Mouse (Mus musculus) heart, embryonic 11.5 days (tissue): ENCODE data around the gene Rab22a. TPM values are rescaled to one million over a fixed set of nuclear protein-coding genes. Genes with fewer than 3 reads are reported as not detected.
A peak's percentile ranks its signal among the peaks of the same experiment; 100 is the strongest.

Experiments
- ATAC-seq: fragments of 200-750 bp; cut with Nextera tagmentation; replicated peaks from 2 replicates; pipeline ENCODE4 v1.8.0; 2017; ENCODE audit warnings: moderate library complexity; ENCODE audit not compliant: insufficient number of reproducible peaks, low FRiP score, low TSS enrichment
- H3K27ac ChIP-seq: fragments of 300-500 bp; sonication (generic); 2 replicates; pipeline ENCODE4 v1.5.1; 2014; ENCODE audit warnings: mild to moderate bottlenecking, low read depth, low read length
- H3K27me3 ChIP-seq: fragments of 300-500 bp; sonication (generic); 2 replicates; pipeline ENCODE4 v1.6.1; 2014; ENCODE audit warnings: mild to moderate bottlenecking, low read length, mixed read lengths; ENCODE audit not compliant: control insufficient read depth, insufficient read depth
- H3K36me3 ChIP-seq: fragments of 300-500 bp; sonication (generic); 2 replicates; pipeline ENCODE4 v1.6.1; 2014; ENCODE audit warnings: mild to moderate bottlenecking, low read length, moderate library complexity, mixed read lengths; ENCODE audit not compliant: control insufficient read depth, insufficient read depth
- H3K4me1 ChIP-seq: fragments of 300-500 bp; sonication (generic); 2 replicates; pipeline ENCODE4 v1.6.1; 2014; ENCODE audit warnings: low read length; ENCODE audit not compliant: control insufficient read depth, insufficient read depth
- H3K4me2 ChIP-seq: fragments of 300-500 bp; sonication (generic); 2 replicates; pipeline ENCODE4 v1.6.1; 2014; ENCODE audit warnings: mild to moderate bottlenecking, moderate library complexity
- H3K4me3 ChIP-seq: fragments of 300-500 bp; sonication (generic); 2 replicates; pipeline ENCODE4 v1.5.1; 2014; ENCODE audit warnings: low read depth, low read length
- H3K9ac ChIP-seq: fragments of 300-500 bp; sonication (generic); 2 replicates; pipeline ENCODE4 v1.6.1; 2014; ENCODE audit warnings: mild to moderate bottlenecking, low read depth, low read length, moderate library complexity
- H3K9me3 ChIP-seq: fragments of 300-500 bp; sonication (generic); replicated peaks from 2 replicates; pipeline ENCODE4 v1.6.1; 2016; ENCODE audit warnings: low read length; ENCODE audit not compliant: control insufficient read depth
- WGBS: fragments of 180-500 bp; shearing (Covaris S2); extraction: QIAGEN DNeasy Blood & Tissue Kit; methylation state at CpG from one replicate; pipeline ENCODE4 v1.1.7; 2014; ENCODE audit not compliant: insufficient replicate concordance; 5-methylcytosine and 5-hydroxymethylcytosine counted together
- polyA plus RNA-seq: library from polyadenylated mRNA; unstranded; fragments of >200 nt; fragmentation: Nextera tagmentation; extraction: Ambion mirVana; gene quantifications from 2 replicates; pipeline ENCODE4 v1.2.1, GENCODE M21; 2014

The Rab22a gene
- polyA plus RNA-seq, 1 experiment from 2014 or later = 30.6 TPM

GRCm38 (mm10) chr2:173659926-173660684 lies 545 bp downstream of the Rab22a start:
- Histone ChIP-seq H3K27ac (peak overlapping the region; percentile 67; the same call in 1 of the 2 replicates), H3K36me3 (peaks cover 14% of the 10 kb centered on the region), H3K4me3 (peak overlapping the region; percentile 99), H3K9ac (peak overlapping the region; percentile 99), H3K4me1 (peaks cover 16% of the 10 kb centered on the region), H3K9me3 (no peaks in the 10 kb centered on the region), H3K27me3 (no peaks in the 10 kb centered on the region), H3K4me2 (peak overlapping the region; percentile 87)
- peak; percentile 0; the same call in 1 of the 2 replicates for ATAC-seq
- WGBS = under 1% methylated on average over 52 of the region's 52 CpGs

DNA sequence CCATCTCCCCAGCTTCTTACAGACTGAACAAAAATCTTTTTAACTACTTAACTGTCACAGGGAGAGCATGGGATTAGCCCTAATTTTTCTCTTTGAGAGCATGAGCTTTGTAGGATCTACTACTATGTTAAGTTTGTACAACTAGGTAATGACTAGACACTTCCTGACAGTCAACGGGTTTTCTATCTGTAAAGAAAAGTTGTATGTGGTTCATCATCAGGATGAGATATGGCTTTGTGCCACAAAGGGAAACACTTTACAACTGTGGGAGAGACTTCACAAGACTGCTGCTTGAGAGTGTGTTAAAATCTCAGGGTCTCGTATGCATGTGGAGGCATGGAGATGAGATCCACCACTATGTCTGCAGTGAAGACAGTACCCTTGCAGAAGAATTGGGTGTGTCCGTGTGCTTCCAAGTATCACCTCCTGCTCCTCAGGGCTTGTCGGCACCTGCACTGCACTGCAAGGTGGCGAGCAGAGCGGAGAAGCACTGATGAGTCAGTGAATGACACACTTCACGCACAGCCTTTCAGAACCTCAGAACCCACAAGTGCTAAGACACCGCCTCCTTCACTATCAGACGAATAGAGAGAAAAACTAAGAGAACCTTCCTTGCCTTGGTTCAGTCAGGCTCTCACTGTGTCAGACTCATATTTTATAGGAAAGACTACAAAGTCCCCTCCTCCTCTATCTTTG lies 2.8 kb downstream of the Rab22a start:
- Histone ChIP-seq H3K9ac (no peak overlapping the region), H3K36me3 (peaks cover 18% of the 10 kb centered on the region), H3K27me3 (no peaks in the 10 kb centered on the region), H3K4me2 (no peak overlapping the region), H3K4me1 (peaks cover 15% of the 10 kb centered on the region), H3K9me3 (no peaks in the 10 kb centered on the region), H3K27ac (no peak overlapping the region), H3K4me3 (no peak overlapping the region)
- WGBS = 83% methylated on average over 9 of the region's 9 CpGs
- no peak for ATAC-seq

DNA sequence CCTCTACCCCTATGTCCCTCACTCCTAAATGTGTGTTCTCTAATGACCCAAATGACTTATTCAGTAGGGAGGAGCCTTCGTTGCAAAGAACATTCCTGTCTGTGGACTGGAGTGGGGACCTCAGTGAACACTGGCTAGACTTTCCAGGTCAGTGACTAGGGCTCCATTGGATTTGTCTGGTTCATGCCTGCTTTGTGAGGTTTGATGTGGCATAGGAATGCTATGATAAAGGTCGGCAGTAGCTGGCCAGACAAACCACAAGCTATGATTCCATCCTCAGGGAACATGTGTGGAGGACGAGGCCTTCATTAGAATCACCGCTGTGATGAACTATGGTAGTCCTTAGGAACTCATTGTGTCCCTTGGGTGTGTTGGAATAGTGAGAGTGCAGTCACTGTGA lies 5.2 kb downstream of the Rab22a start:
- H3K27ac ChIP-seq = no peak overlapping the region
- no peak overlapping the region for H3K9ac ChIP-seq
- no peaks in the 10 kb centered on the region for H3K27me3 ChIP-seq
- no peak for ATAC-seq
- peaks cover 7% of the 10 kb centered on the region; the same call in 1 of the 2 replicates for H3K4me1 ChIP-seq
- H3K36me3 ChIP-seq = peaks cover 18% of the 10 kb centered on the region
- H3K4me3 ChIP-seq = no peak overlapping the region
- 87% methylated on average over 4 of the region's 4 CpGs for WGBS
- no peak overlapping the region for H3K4me2 ChIP-seq
- H3K9me3 ChIP-seq = no peaks in the 10 kb centered on the region

DNA sequence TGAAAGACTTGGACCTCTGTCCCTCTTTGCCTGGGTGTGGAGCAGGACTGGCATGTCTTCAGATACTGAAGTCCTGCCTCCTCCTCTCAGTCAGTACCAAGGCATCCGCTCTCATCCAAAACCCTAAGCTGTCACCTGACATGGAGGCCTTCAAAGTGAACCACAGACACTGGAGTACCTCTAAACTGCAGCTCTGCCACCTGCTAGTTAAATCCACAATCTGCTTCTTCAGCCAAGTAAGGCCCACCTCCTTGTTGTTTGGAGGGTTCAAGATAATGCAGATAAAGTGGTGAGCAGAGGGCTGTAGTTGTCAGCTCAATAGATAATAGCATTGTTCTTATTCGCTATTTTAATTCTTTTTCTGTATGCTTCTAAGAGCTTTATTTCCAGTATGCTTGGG lies 5.7 kb downstream of the Rab22a start:
- WGBS = 63% methylated on average over 2 of the region's 2 CpGs
- Histone ChIP-seq H3K4me2 (no peak overlapping the region), H3K27ac (no peak overlapping the region), H3K4me1 (peaks cover 10% of the 10 kb centered on the region), H3K9ac (no peak overlapping the region), H3K36me3 (peaks cover 18% of the 10 kb centered on the region), H3K4me3 (no peak overlapping the region), H3K9me3 (no peaks in the 10 kb centered on the region), H3K27me3 (no peaks in the 10 kb centered on the region)
- ATAC-seq = no peak

DNA sequence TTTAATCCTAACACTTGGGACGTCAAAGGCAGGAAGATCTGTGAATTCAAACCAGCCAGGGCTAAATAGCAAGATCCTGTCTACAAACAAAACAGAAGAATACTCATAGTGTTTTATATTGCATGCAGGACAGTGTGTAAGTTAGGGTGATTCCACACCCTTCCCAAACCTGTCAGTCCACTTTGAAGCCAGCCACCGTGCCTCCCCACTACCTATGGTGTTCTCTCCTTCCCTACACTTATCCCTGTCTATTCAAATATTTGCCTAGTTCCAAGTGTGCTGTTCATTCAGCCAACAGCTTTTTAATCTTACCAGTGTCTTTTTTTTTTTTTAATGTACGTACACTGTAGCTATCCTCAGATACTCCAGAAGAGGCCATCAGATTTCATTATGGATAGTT lies 7.3 kb downstream of the Rab22a start:
- Histone ChIP-seq H3K9ac (no peak overlapping the region), H3K9me3 (no peaks in the 10 kb centered on the region), H3K4me2 (no peak overlapping the region), H3K27ac (no peak overlapping the region), H3K4me3 (no peak overlapping the region), H3K36me3 (peaks cover 14% of the 10 kb centered on the region), H3K27me3 (no peaks in the 10 kb centered on the region), H3K4me1 (peaks cover 14% of the 10 kb centered on the region)
- ATAC-seq = no peak
- WGBS = 84% methylated on average over 3 of the region's 3 CpGs

DNA sequence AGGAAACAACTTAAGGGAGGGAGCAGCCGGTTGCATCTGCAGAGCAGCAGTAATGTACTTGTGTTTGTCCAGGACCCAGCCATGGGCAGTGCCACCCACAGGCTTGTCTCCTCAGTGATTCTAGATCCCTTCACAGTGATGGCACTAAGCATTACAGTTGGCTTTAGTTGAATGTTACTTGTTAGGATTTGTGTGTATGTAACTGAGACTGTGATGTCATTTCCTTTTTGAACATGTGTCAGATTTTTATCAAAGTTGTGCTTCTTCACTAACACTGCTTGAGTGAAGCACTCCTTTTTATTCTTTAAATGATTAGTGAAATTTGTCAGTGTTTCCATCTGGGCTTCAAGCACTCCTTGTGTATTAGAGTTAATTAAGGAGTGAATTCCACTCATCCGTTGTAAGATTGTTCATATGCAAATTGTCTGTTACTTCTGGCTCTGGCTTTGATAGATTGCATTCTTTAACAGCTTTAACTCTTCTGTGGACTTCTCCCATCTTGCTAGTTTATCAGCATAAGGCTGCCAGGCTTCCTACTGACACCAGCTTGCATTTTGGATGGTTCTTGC lies 12.9 kb downstream of the Rab22a start:
- WGBS = 81% methylated on average over 2 of the region's 2 CpGs
- no peaks in the 10 kb centered on the region for H3K9me3 ChIP-seq

GRCm38 (mm10) chr2:173673469-173673868 lies 13.9 kb downstream of the Rab22a start:
- no peaks in the 10 kb centered on the region for H3K9me3 ChIP-seq
- peak; percentile 67; the same call in 1 of the 2 replicates for ATAC-seq
- no peak overlapping the region for H3K4me3 ChIP-seq
- WGBS = 34% methylated on average over 1 of the region's 1 CpGs
- H3K4me1 ChIP-seq = peaks cover 30% of the 10 kb centered on the region
- H3K27ac ChIP-seq = no peak overlapping the region; the same call in 1 of the 2 replicates
- H3K4me2 ChIP-seq = no peak overlapping the region
- H3K9ac ChIP-seq = no peak overlapping the region
- no peaks in the 10 kb centered on the region; the same call in 1 of the 2 replicates for H3K36me3 ChIP-seq
- no peaks in the 10 kb centered on the region for H3K27me3 ChIP-seq

More for the DNA sequence above, 12.9 kb downstream of the Rab22a start:
- H3K36me3 ChIP-seq = no peaks in the 10 kb centered on the region; the same call in 1 of the 2 replicates
- no peak overlapping the region for H3K9ac ChIP-seq
- ATAC-seq = no peak
- H3K4me1 ChIP-seq = peaks cover 30% of the 10 kb centered on the region
- no peaks in the 10 kb centered on the region for H3K27me3 ChIP-seq
- H3K27ac ChIP-seq = no peak overlapping the region
- H3K4me2 ChIP-seq = no peak overlapping the region
- no peak overlapping the region for H3K4me3 ChIP-seq

DNA sequence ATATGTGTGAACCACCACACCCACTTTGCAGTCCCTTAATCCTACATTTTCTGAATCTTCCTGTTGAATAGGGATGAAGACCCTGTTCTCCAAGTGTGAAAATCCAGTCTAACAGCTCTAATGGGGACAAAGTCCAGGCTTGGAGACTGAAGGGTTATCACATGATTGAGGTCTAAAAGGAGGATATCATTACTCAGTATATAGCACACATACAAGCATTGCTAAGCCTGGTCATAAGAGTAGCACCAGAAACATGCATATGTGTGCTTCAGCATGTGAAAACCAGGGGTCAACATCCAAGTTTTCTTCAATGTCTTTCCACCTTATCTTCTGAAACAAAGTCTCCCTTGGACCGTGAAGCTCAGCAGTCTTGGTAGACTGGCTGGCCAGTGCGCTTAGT lies 19.0 kb downstream of the Rab22a start:
- Histone ChIP-seq H3K4me3 (no peak overlapping the region), H3K27ac (no peak overlapping the region), H3K27me3 (no peaks in the 10 kb centered on the region), H3K36me3 (no peaks in the 10 kb centered on the region; the same call in 1 of the 2 replicates), H3K9me3 (no peaks in the 10 kb centered on the region), H3K9ac (no peak overlapping the region), H3K4me1 (peaks cover 18% of the 10 kb centered on the region), H3K4me2 (no peak overlapping the region)
- WGBS = 92% methylated on average over 2 of the region's 2 CpGs
- no peak for ATAC-seq
